Mouse (Mus musculus): ENCODE data around the gene Bahcc1. TPM values are rescaled to one million over a fixed set of nuclear protein-coding genes. Genes with fewer than 3 reads are reported as not detected.

Bahcc1 gene
- polyA plus RNA-seq, 1 experiment from 2014 or later, result 4.6 TPM

Small RNAs within 50 kb of the gene (microRNA-seq; reads per million reads assigned to microRNA genes)
- not detected for gene Gm47297

Other genes with a start within 250 kb of the Bahcc1 start
- 1.3 and 1.4 TPM in 2 replicates for gene Aatk, start 185.8 kb upstream of the Bahcc1 start, polyA plus RNA-seq (2015; fragmentation: Nextera tagmentation; extraction: Ambion mirVana)
- gene Cep131, start 146.1 kb upstream of the Bahcc1 start, polyA plus RNA-seq (2015; fragmentation: Nextera tagmentation; extraction: Ambion mirVana), result 13.2 and 14.5 TPM in 2 replicates
- 16.3 and 16.9 TPM in 2 replicates for gene Tepsin, start 134.2 kb upstream of the Bahcc1 start, polyA plus RNA-seq (2015; fragmentation: Nextera tagmentation; extraction: Ambion mirVana)
- 92.6 and 101 TPM in 2 replicates for gene Ndufaf8, start 134.0 kb upstream of the Bahcc1 start, polyA plus RNA-seq (2015; fragmentation: Nextera tagmentation; extraction: Ambion mirVana)
- gene Slc38a10, start 81.6 kb upstream of the Bahcc1 start, polyA plus RNA-seq (2015; fragmentation: Nextera tagmentation; extraction: Ambion mirVana), result 87.3 and 93.5 TPM in 2 replicates
- 1,134 and 1,179 TPM in 2 replicates for gene Actg1, start 115.6 kb downstream of the Bahcc1 start, polyA plus RNA-seq (2015; fragmentation: Nextera tagmentation; extraction: Ambion mirVana)
- gene Fscn2, start 128.6 kb downstream of the Bahcc1 start, polyA plus RNA-seq (2015; fragmentation: Nextera tagmentation; extraction: Ambion mirVana), result 0.71 and 0.91 TPM in 2 replicates
- 28.8 and 37.3 TPM in 2 replicates for gene Faap100, start 145.8 kb downstream of the Bahcc1 start, polyA plus RNA-seq (2015; fragmentation: Nextera tagmentation; extraction: Ambion mirVana)
- gene Nploc4, start 204.8 kb downstream of the Bahcc1 start, polyA plus RNA-seq (2015; fragmentation: Nextera tagmentation; extraction: Ambion mirVana), result 26.7 and 27.7 TPM in 2 replicates
- 0.09 TPM in 1 of 2 replicates, not detected in the other for gene Tspan10, start 209.7 kb downstream of the Bahcc1 start, polyA plus RNA-seq (2015; fragmentation: Nextera tagmentation; extraction: Ambion mirVana)
- gene Pde6g, start 220.6 kb downstream of the Bahcc1 start, polyA plus RNA-seq (2015; fragmentation: Nextera tagmentation; extraction: Ambion mirVana), result 0.28 and 0.29 TPM in 2 replicates
- 23.2 and 23.5 TPM in 2 replicates for gene Oxld1, start 225.1 kb downstream of the Bahcc1 start, polyA plus RNA-seq (2015; fragmentation: Nextera tagmentation; extraction: Ambion mirVana)
- gene Ccdc137, start 225.2 kb downstream of the Bahcc1 start, polyA plus RNA-seq (2015; fragmentation: Nextera tagmentation; extraction: Ambion mirVana), result 25.4 and 27.4 TPM in 2 replicates
- 33.6 and 34.2 TPM in 2 replicates for gene Arl16, start 234.7 kb downstream of the Bahcc1 start, polyA plus RNA-seq (2015; fragmentation: Nextera tagmentation; extraction: Ambion mirVana)